Mouse (Mus musculus) forebrain, postnatal 0 days (tissue): ENCODE measurements around the gene A1cf. TPM values are rescaled to one million over a fixed set of nuclear protein-coding genes. Genes with fewer than 3 reads are reported as not detected.

ENCODE experiments used
- ATAC-seq: fragments of 200-750 bp; cut with Nextera tagmentation; 2 replicates; pipeline ENCODE4 v1.8.0; 2017; ENCODE audit warnings: mild to moderate bottlenecking, moderate library complexity
- DNase-seq: peaks from one replicate; pipeline ENCODE4 v3.0.0-alpha.2; 2015
- H3K27ac ChIP-seq: fragments of 300-500 bp; sonication (generic); 2 replicates; pipeline ENCODE4 v1.5.1; 2014; ENCODE audit warnings: low read depth, mild to moderate bottlenecking, antibody characterized with exemption, low read length, moderate library complexity, mixed read lengths
- H3K27me3 ChIP-seq: fragments of 300-500 bp; sonication (generic); 2 replicates; pipeline ENCODE4 v1.6.1; 2014; ENCODE audit warnings: mild to moderate bottlenecking, low read length, mixed read lengths; ENCODE audit not compliant: insufficient read depth
- H3K36me3 ChIP-seq: fragments of 300-500 bp; sonication (generic); 2 replicates; pipeline ENCODE4 v1.6.1; 2014; ENCODE audit warnings: mild to moderate bottlenecking, moderate library complexity; ENCODE audit not compliant: insufficient read depth
- H3K4me1 ChIP-seq: fragments of 300-500 bp; sonication (generic); 2 replicates; pipeline ENCODE4 v1.6.1; 2014; ENCODE audit warnings: antibody characterized with exemption; ENCODE audit not compliant: insufficient read depth
- H3K4me2 ChIP-seq: fragments of 300-500 bp; sonication (generic); 2 replicates; pipeline ENCODE4 v1.6.1; 2014; ENCODE audit warnings: low read depth, mild to moderate bottlenecking, moderate library complexity
- H3K4me3 ChIP-seq: fragments of 300-500 bp; sonication (generic); 2 replicates; pipeline ENCODE4 v1.5.1; 2014; ENCODE audit warnings: low read depth, low read length, mixed read lengths
- H3K9ac ChIP-seq: fragments of 300-500 bp; sonication (generic); 2 replicates; pipeline ENCODE4 v1.6.1; 2014; ENCODE audit warnings: mild to moderate bottlenecking
- H3K9me3 ChIP-seq: fragments of 300-500 bp; sonication (generic); 2 replicates; pipeline ENCODE4 v1.6.1; 2016; ENCODE audit warnings: low read length
- CTCF ChIP-seq: sonication (generic); IDR thresholded peaks from 2 replicates; pipeline ENCODE4 v1.5.1; 2016; ENCODE audit warnings: antibody characterized with exemption, control low read depth, low read depth
- WGBS: fragments of 180-500 bp; shearing (Covaris S2); extraction: QIAGEN DNeasy Blood & Tissue Kit; methylation state at CpG from one replicate; pipeline ENCODE4 v1.1.7; 2014; 5-methylcytosine and 5-hydroxymethylcytosine counted together
- polyA plus RNA-seq: library from polyadenylated mRNA; unstranded; fragments of >200 nt; fragmentation: Nextera tagmentation; extraction: Ambion mirVana; gene quantifications from 2 replicates; pipeline ENCODE4 v1.2.1, GENCODE M21; 2015
- total RNA-seq: library from RNA; depleted of rRNA; stranded (reverse); fragments of >200 nt; gene quantifications from 2 replicates; pipeline ENCODE4 v1.2.3, GENCODE M21; 2014; rRNA removed

Gene A1cf
- total RNA-seq (not detected in 2 replicates), polyA plus RNA-seq (not detected in 2 replicates)

GRCm38 (mm10) chr19:31868521-31868920 is at the start of gene A1cf:
Gene A1cf (plus strand): TSS chr19:31868764.
- no peaks in the 10 kb centered on the region for H3K4me1 ChIP-seq
- no peaks in the 10 kb centered on the region for H3K9me3 ChIP-seq
- 92% methylated on average over 7 of the region's 7 CpGs for whole genome bisulfite sequencing
- no peak for ATAC-seq
- no peak for TF ChIP-seq CTCF
- no peak within 1 kb of the TSS for H3K27ac ChIP-seq
- H3K4me3 ChIP-seq, result no peak within 1 kb of the TSS
- H3K4me2 ChIP-seq, result no peak within 1 kb of the TSS
- no peak for DNase-seq
- H3K9ac ChIP-seq, result no peak within 1 kb of the TSS
- no peaks in the 10 kb centered on the region for H3K27me3 ChIP-seq
- H3K36me3 ChIP-seq, result no peaks in the 10 kb centered on the region

DNA sequence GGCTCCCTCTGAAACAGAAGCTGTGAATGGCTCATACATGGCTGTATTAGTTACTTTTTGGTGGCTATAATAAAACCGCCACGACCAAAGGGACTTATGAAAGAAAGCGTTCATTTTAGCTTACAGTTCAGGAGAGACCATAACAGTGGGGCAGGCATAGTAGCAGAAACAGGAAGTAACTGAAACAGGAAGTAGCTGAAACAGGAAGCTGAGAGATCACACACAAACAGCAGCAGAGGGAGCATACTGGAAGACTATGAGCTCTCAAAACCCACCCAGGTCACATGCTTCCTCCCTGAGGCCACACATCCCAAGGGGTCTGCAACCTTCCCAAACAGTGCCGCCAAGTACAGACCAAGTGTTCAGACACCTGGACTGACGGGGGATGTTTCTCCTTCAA is 34.3 kb upstream of the A1cf start:
- Histone ChIP-seq H3K27me3 (no peaks in the 10 kb centered on the region), H3K36me3 (no peaks in the 10 kb centered on the region), H3K9me3 (no peaks in the 10 kb centered on the region), H3K27ac (no peak overlapping the region), H3K4me1 (no peaks in the 10 kb centered on the region), H3K4me3 (no peak overlapping the region), H3K9ac (no peak overlapping the region), H3K4me2 (no peak overlapping the region)
- no peak for ATAC-seq
- whole genome bisulfite sequencing, result 93% methylated on average over 5 of the region's 5 CpGs
- no peak for TF ChIP-seq CTCF
- DNase-seq, result no peak

DNA sequence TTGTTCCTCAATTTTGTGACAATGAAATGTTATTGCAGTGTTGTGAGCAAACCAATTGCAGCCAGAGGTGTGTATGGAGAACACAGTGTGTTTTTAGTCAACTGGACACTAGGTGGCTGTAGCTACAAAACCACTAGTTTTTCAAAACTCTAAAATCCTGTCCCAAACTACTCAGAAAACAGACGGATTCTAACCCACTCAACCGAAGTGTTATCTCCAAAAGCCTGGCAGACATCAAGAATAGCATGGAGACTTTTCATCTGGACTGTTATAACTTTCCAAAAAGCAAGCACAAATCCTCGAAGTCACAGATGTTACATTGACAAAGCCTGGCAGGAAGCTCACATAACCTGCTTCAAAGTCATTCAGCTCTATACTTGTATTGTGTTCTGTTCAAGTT is 6.7 kb upstream of the A1cf start:
- no peaks in the 10 kb centered on the region for H3K36me3 ChIP-seq
- H3K4me2 ChIP-seq, result no peak overlapping the region
- no peak overlapping the region for H3K27ac ChIP-seq
- H3K27me3 ChIP-seq, result no peaks in the 10 kb centered on the region
- peak; percentile 47 for ATAC-seq
- 0 out of 2 replicates have a peak, but pooled peaks have one; percentile 23 for TF ChIP-seq CTCF
- no peaks in the 10 kb centered on the region for H3K9me3 ChIP-seq
- H3K9ac ChIP-seq, result no peak overlapping the region
- H3K4me3 ChIP-seq, result no peak overlapping the region
- H3K4me1 ChIP-seq, result no peaks in the 10 kb centered on the region
- peak; percentile 8 for DNase-seq
- WGBS, result 29% methylated on average over 3 of the region's 3 CpGs

GRCm38 (mm10) chr19:31862512-31863249 is 5.9 kb upstream of the A1cf start:
- Histone ChIP-seq H3K4me2 (no peak overlapping the region), H3K9me3 (no peaks in the 10 kb centered on the region), H3K27ac (no peak overlapping the region), H3K9ac (no peak overlapping the region), H3K36me3 (no peaks in the 10 kb centered on the region), H3K4me1 (no peaks in the 10 kb centered on the region), H3K27me3 (no peaks in the 10 kb centered on the region), H3K4me3 (no peak overlapping the region)
- TF ChIP-seq CTCF, result no peak
- WGBS, result 32% methylated on average over 6 of the region's 6 CpGs
- peak; percentile 11 for DNase-seq
- peak; percentile 40 for ATAC-seq

- DNase-seq (no peak), ATAC-seq (no peak)
- Histone ChIP-seq H3K9ac (no peak overlapping the region), H3K4me1 (no peaks in the 10 kb centered on the region), H3K36me3 (no peaks in the 10 kb centered on the region), H3K27me3 (no peaks in the 10 kb centered on the region), H3K4me2 (no peak overlapping the region), H3K4me3 (no peak overlapping the region), H3K9me3 (no peaks in the 10 kb centered on the region), H3K27ac (no peak overlapping the region)
- TF ChIP-seq CTCF, result no peak
- WGBS, result 87% methylated on average over 4 of the region's 4 CpGs
These were observed 3.1 kb upstream of the A1cf start for GRCm38 (mm10) chr19:31865451-31865850.

GRCm38 (mm10) chr19:31868076-31868475 is 488 bp upstream of the A1cf start:
- WGBS, result 85% methylated on average over 4 of the region's 4 CpGs
- Histone ChIP-seq H3K4me1 (no peaks in the 10 kb centered on the region), H3K27me3 (no peaks in the 10 kb centered on the region), H3K9ac (no peak overlapping the region), H3K9me3 (no peaks in the 10 kb centered on the region), H3K4me3 (no peak overlapping the region), H3K36me3 (no peaks in the 10 kb centered on the region), H3K4me2 (no peak overlapping the region), H3K27ac (no peak overlapping the region)
- no peak for TF ChIP-seq CTCF
- ATAC-seq, result no peak
- DNase-seq, result no peak

DNA sequence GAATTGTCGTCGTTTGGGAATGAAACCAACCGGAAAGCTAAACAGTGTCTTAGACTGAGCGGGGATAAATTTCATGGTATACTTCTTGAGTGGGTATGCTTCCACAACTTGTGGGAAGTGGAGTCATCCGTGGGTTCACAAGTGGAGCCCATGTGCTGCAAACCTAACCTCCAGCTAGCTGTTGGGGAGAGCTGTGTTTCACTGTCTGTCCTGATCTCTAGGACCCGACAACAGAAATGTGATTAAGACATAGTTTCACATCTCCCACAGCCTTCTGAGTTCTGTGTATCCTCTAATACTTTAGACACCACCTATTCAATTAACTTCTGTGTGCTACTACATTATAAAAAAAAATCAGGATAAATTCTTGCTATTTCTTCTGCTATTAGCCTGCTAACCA is 407 bp downstream of the A1cf start:
- no peak for DNase-seq
- no peak overlapping the region for H3K27ac ChIP-seq
- ATAC-seq, result no peak
- no peaks in the 10 kb centered on the region for H3K4me1 ChIP-seq
- 93% methylated on average over 6 of the region's 6 CpGs for WGBS
- no peaks in the 10 kb centered on the region for H3K9me3 ChIP-seq
- no peak overlapping the region for H3K9ac ChIP-seq
- H3K36me3 ChIP-seq, result no peaks in the 10 kb centered on the region
- H3K4me3 ChIP-seq, result no peak overlapping the region
- no peaks in the 10 kb centered on the region for H3K27me3 ChIP-seq
- no peak for TF ChIP-seq CTCF
- no peak overlapping the region for H3K4me2 ChIP-seq
